Mouse (Mus musculus) liver, adult 2 months (tissue): Measurements from ENCODE around the gene Rgmb.

Experiments used
- CTCF ChIP-seq: fragments of 200-500 bp; IDR thresholded peaks from 2 replicates; pipeline ENCODE4 v1.5.1; 2011; ENCODE audit warnings: low read depth, low read length, control low read depth
- POLR2A ChIP-seq: fragments of 200-500 bp; IDR thresholded peaks from 2 replicates; pipeline ENCODE4 v1.6.1; 2011; ENCODE audit warnings: low read length, control low read depth; ENCODE audit not compliant: insufficient read depth; ENCODE audit errors: extremely low read depth

- no peak for TF ChIP-seq CTCF
- TF ChIP-seq POLR2A: no peak
Measured at GRCm38 (mm10) chr17:15862355-15862754, 31.5 kb upstream of the Rgmb start.
